Mouse (Mus musculus) midbrain, postnatal 0 days (tissue): ENCODE measurements around the gene Zbtb8os. TPM values are rescaled to one million over a fixed set of nuclear protein-coding genes. Genes with fewer than 3 reads are reported as not detected.

Experiments used
- ATAC-seq: fragments of 200-750 bp; cut with Nextera tagmentation; 2 replicates; pipeline ENCODE4 v1.8.0; 2017; ENCODE audit warnings: moderate number of reproducible peaks, mild to moderate bottlenecking, moderate TSS enrichment, moderate library complexity; ENCODE audit not compliant: low FRiP score
- DNase-seq: peaks from one replicate; pipeline ENCODE4 v3.0.0-alpha.2; 2015; ENCODE audit warnings: low spot score
- H3K27ac ChIP-seq: fragments of 300-500 bp; sonication (generic); 2 replicates; pipeline ENCODE4 v1.5.1; 2014; ENCODE audit warnings: low read depth, mild to moderate bottlenecking, low read length, mixed read lengths
- H3K27me3 ChIP-seq: fragments of 300-500 bp; sonication (generic); 2 replicates; pipeline ENCODE4 v1.6.1; 2014; ENCODE audit warnings: low read length, control low read depth, mixed read lengths; ENCODE audit not compliant: insufficient read depth
- H3K36me3 ChIP-seq: fragments of 300-500 bp; sonication (generic); 2 replicates; pipeline ENCODE4 v1.6.1; 2014; ENCODE audit warnings: low read length, control low read depth, mixed read lengths; ENCODE audit not compliant: insufficient read depth
- H3K4me1 ChIP-seq: fragments of 300-500 bp; sonication (generic); 2 replicates; pipeline ENCODE4 v1.6.1; 2014; ENCODE audit warnings: mild to moderate bottlenecking, control low read depth, antibody characterized with exemption, low read length, mixed read lengths; ENCODE audit not compliant: insufficient read depth
- H3K4me2 ChIP-seq: fragments of 300-500 bp; sonication (generic); 2 replicates; pipeline ENCODE4 v1.6.1; 2014; ENCODE audit warnings: low read depth, mild to moderate bottlenecking, low read length, mixed read lengths; ENCODE audit not compliant: poor library complexity, severe bottlenecking
- H3K4me3 ChIP-seq: fragments of 300-500 bp; sonication (generic); 2 replicates; pipeline ENCODE4 v1.5.1; 2014; ENCODE audit warnings: low read depth, mild to moderate bottlenecking, low read length, moderate library complexity
- H3K9ac ChIP-seq: fragments of 300-500 bp; sonication (generic); replicated peaks from 2 replicates; pipeline ENCODE4 v1.6.1; 2014; ENCODE audit warnings: mild to moderate bottlenecking, low read length, moderate library complexity, mixed read lengths; ENCODE audit not compliant: poor library complexity, severe bottlenecking
- H3K9me3 ChIP-seq: fragments of 300-500 bp; sonication (generic); 2 replicates; pipeline ENCODE4 v1.6.1; 2016; ENCODE audit warnings: low read length, control low read depth
- CTCF ChIP-seq: IDR thresholded peaks from 2 replicates; pipeline ENCODE4 v1.5.1; 2016; ENCODE audit warnings: antibody characterized with exemption, mild to moderate bottlenecking
- WGBS: fragments of 180-500 bp; shearing (Covaris S2); extraction: QIAGEN DNeasy Blood & Tissue Kit; methylation state at CpG from one replicate; pipeline ENCODE4 v1.1.7; 2014; 5-methylcytosine and 5-hydroxymethylcytosine counted together
- polyA plus RNA-seq: library from polyadenylated mRNA; unstranded; fragments of >200 nt; fragmentation: Nextera tagmentation; extraction: Ambion mirVana; gene quantifications from 2 replicates; pipeline ENCODE4 v1.2.1, GENCODE M21; 2015
- total RNA-seq: library from RNA; depleted of rRNA; stranded (reverse); fragments of >200 nt; gene quantifications from 2 replicates; pipeline ENCODE4 v1.2.3, GENCODE M21; 2014

The Zbtb8os gene
- total and polyA plus RNA-seq, 2 experiments from 2014 or later, result 4.1 to 15.6 TPM

GRCm38 (mm10) chr4:129385685-129386084, 50.2 kb downstream of the Zbtb8os start:
- 91% methylated on average over 11 of the region's 11 CpGs for WGBS
- Histone ChIP-seq H3K4me2 (no peak overlapping the region), H3K9me3 (no peaks in the 10 kb centered on the region), H3K4me1 (no peaks in the 10 kb centered on the region), H3K36me3 (no peaks in the 10 kb centered on the region), H3K27ac (no peak overlapping the region), H3K9ac (no peak overlapping the region), H3K27me3 (no peaks in the 10 kb centered on the region), H3K4me3 (no peak overlapping the region)
- ATAC-seq, result no peak
- DNase-seq, result no peak
- TF ChIP-seq CTCF, result no peak

GRCm38 (mm10) chr4:129386269-129386946, 50.9 kb downstream of the Zbtb8os start:
- no peak overlapping the region for H3K4me3 ChIP-seq
- H3K9ac ChIP-seq, result no peak overlapping the region
- no peaks in the 10 kb centered on the region for H3K27me3 ChIP-seq
- 92% methylated on average over 8 of the region's 8 CpGs for WGBS
- no peak for TF ChIP-seq CTCF
- ATAC-seq (no peak), DNase-seq (no peak)
- no peaks in the 10 kb centered on the region for H3K4me1 ChIP-seq
- no peak overlapping the region for H3K4me2 ChIP-seq
- H3K9me3 ChIP-seq, result no peaks in the 10 kb centered on the region
- H3K27ac ChIP-seq, result no peak overlapping the region
- no peaks in the 10 kb centered on the region for H3K36me3 ChIP-seq

GRCm38 (mm10) chr4:129386989-129387388, 51.5 kb downstream of the Zbtb8os start:
- Histone ChIP-seq H3K9me3 (no peaks in the 10 kb centered on the region), H3K36me3 (no peaks in the 10 kb centered on the region), H3K4me2 (no peak overlapping the region), H3K27me3 (no peaks in the 10 kb centered on the region), H3K4me3 (no peak overlapping the region), H3K9ac (no peak overlapping the region), H3K27ac (no peak overlapping the region), H3K4me1 (no peaks in the 10 kb centered on the region)
- DNase-seq (no peak), ATAC-seq (no peak)
- TF ChIP-seq CTCF, result no peak
- 70% methylated on average over 1 of the region's 2 CpGs for WGBS

GRCm38 (mm10) chr4:129388404-129388803, 52.9 kb downstream of the Zbtb8os start:
- H3K9ac ChIP-seq, result no peak overlapping the region
- H3K9me3 ChIP-seq, result no peaks in the 10 kb centered on the region
- no peak for TF ChIP-seq CTCF
- H3K4me2 ChIP-seq, result no peak overlapping the region
- no peaks in the 10 kb centered on the region for H3K27me3 ChIP-seq
- no peak overlapping the region for H3K4me3 ChIP-seq
- 46% methylated on average over 5 of the region's 5 CpGs for WGBS
- ATAC-seq (no peak), DNase-seq (no peak)
- H3K4me1 ChIP-seq, result no peaks in the 10 kb centered on the region
- H3K36me3 ChIP-seq, result no peaks in the 10 kb centered on the region
- H3K27ac ChIP-seq, result no peak overlapping the region

GRCm38 (mm10) chr4:129390216-129390743, 54.8 kb downstream of the Zbtb8os start:
- Histone ChIP-seq H3K4me2 (no peak overlapping the region), H3K9me3 (no peaks in the 10 kb centered on the region), H3K4me1 (no peaks in the 10 kb centered on the region), H3K4me3 (no peak overlapping the region), H3K27ac (no peak overlapping the region), H3K27me3 (no peaks in the 10 kb centered on the region), H3K36me3 (no peaks in the 10 kb centered on the region), H3K9ac (no peak overlapping the region)
- ATAC-seq, result no peak
- no peak for DNase-seq
- no peak for TF ChIP-seq CTCF
- 89% methylated on average over 14 of the region's 14 CpGs for WGBS

GRCm38 (mm10) chr4:129390936-129391557, 55.6 kb downstream of the Zbtb8os start:
- 85% methylated on average over 7 of the region's 7 CpGs for WGBS
- DNase-seq, result no peak

More at GRCm38 (mm10) chr4:129390936-129391557, 55.6 kb downstream of the Zbtb8os start:
- no peak for TF ChIP-seq CTCF
- Histone ChIP-seq H3K9ac (no peak overlapping the region), H3K36me3 (no peaks in the 10 kb centered on the region), H3K4me1 (no peaks in the 10 kb centered on the region), H3K27ac (no peak overlapping the region), H3K27me3 (no peaks in the 10 kb centered on the region), H3K4me2 (no peak overlapping the region), H3K9me3 (no peaks in the 10 kb centered on the region), H3K4me3 (no peak overlapping the region)
- ATAC-seq, result no peak
